Comparison of ENCODE assay signal across 15 mouse cellular contexts in the genomic region with DNA sequence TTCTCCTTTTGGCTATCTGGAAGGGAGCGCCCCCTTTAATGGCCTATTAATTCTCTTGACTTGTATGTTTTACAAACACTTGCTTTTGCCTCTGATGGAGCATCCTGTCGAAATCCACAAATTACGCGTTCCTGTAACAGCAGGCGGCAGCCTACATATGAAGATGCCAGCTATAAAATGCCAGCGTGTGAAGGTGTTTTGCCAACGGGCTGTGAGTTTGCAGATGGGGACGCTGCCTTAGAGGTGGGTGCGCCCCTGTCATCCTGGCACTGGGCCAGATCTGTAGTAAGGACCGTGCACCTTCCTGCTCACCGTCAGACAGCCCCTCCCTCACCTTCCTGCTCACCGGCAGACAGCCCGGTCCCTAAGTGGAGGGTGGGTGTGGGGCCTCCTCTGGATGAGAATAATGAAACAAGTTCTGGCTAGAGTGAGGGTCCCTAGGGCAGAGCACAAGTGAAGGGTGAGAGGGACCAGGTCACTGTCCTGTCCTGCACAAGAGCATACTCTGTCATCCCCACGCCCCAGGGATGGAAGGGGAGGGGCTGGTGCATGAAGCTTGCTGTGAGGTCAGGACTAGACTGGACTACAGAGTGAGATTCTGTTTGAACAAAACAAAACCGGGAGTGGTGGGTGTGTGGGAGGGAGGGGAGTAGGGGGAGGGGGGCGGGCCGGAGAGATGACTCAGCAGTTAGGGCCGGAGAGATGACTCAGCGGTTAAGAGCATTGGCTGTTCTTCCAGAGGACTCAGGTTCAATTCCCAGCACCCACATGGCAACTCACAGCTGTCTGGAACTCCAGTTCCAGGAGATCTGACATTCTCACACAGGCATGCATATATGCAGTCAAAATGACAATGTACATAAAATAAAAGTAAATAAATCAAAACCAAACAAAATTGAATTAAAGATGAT. TPM values are rescaled to one million over a fixed set of nuclear protein-coding genes. Genes with fewer than 3 reads are reported as not detected.
DNase-seq lines count a peak whose midpoint lies in the region; ATAC-seq and TF ChIP-seq lines count a peak whose summit lies in the region.
"Had no signal": no experiment of that assay in that cellular context is flagged by ENCODE, and none has a peak within 500 bp of the region (broad histone marks: within the 10 kb centered on the region; RNA-seq: fewer than 3 reads in every experiment).

No protein-coding gene starts in this region.

- TF ChIP-seq POLR2A in ES-Bruce4 (IDR thresholded peaks at IDR 0.05; ENCODE audit: insufficient read depth, low read length) = no peak
- TF ChIP-seq POLR2A in brain, embryonic 14.5 days (IDR thresholded peaks at IDR 0.05; ENCODE audit: borderline replicate concordance, extremely low read depth, insufficient read depth, insufficient read length, poor library complexity, severe bottlenecking) = no peak

- no peak for TF ChIP-seq CTCF in ES-Bruce4 (IDR thresholded peaks at IDR 0.05; ENCODE audit: low read depth, low read length)
- no peak for TF ChIP-seq CTCF in brain, embryonic 14.5 days (IDR thresholded peaks at IDR 0.05; ENCODE audit: borderline replicate concordance, extremely low read depth, insufficient read depth, insufficient read length)

- peaks cover 18% of the 10 kb centered on the region for H3K4me1 ChIP-seq in hindbrain, embryonic 10.5 days (replicated peaks)
- H3K4me1 ChIP-seq in hindbrain, embryonic 11.5 days (replicated peaks; ENCODE audit: control insufficient read depth, insufficient read depth, low read length) = no peaks in the 10 kb centered on the region
- H3K4me1 ChIP-seq in lung, embryonic 15.5 days = peaks cover 5% of the 10 kb centered on the region; the same call in 1 of the 2 replicates
- H3K4me1 ChIP-seq in ES-Bruce4 (ENCODE audit: control insufficient read depth, insufficient read depth, low read length) = peaks cover 8% of the 10 kb centered on the region
- H3K4me1 ChIP-seq: midbrain, embryonic 15.5 days had no signal

- no peaks in the 10 kb centered on the region for H3K9me3 ChIP-seq in hindbrain, embryonic 10.5 days
- H3K9me3 ChIP-seq in hindbrain, embryonic 11.5 days (ENCODE audit: control insufficient read depth, low read length) = no peaks in the 10 kb centered on the region
- no peaks in the 10 kb centered on the region for H3K9me3 ChIP-seq in lung, embryonic 15.5 days
- no peaks in the 10 kb centered on the region for H3K9me3 ChIP-seq in ES-Bruce4 (replicated peaks; ENCODE audit: control insufficient read depth, insufficient read depth, low read length, poor library complexity, severe bottlenecking)
- H3K9me3 ChIP-seq: midbrain, embryonic 15.5 days had no signal

- 81% methylated on average over 19 of the region's 19 CpGs for WGBS in hindbrain, embryonic 10.5 days
- 78% methylated on average over 19 of the region's 19 CpGs for WGBS in hindbrain, embryonic 11.5 days
- 54% methylated on average over 19 of the region's 19 CpGs for WGBS in lung, embryonic 15.5 days

- H3K27me3 ChIP-seq in hindbrain, embryonic 10.5 days (ENCODE audit: insufficient read depth, poor library complexity, severe bottlenecking) = 0 out of 2 replicates have a peak, but pooled peaks cover 6% of the 10 kb centered on the region
- H3K27me3 ChIP-seq in hindbrain, embryonic 11.5 days (ENCODE audit: control insufficient read depth, insufficient read depth, low read length) = no peaks in the 10 kb centered on the region
- H3K27me3 ChIP-seq in lung, embryonic 15.5 days = 0 out of 2 replicates have a peak, but pooled peaks cover 4% of the 10 kb centered on the region
- H3K27me3 ChIP-seq in ES-Bruce4 (ENCODE audit: control insufficient read depth, insufficient read depth, low read length, poor library complexity, severe bottlenecking) = no peaks in the 10 kb centered on the region
- H3K27me3 ChIP-seq: midbrain, embryonic 15.5 days had no signal

- H3K9ac ChIP-seq in hindbrain, embryonic 11.5 days (ENCODE audit: low read depth, low read length) = no peak overlapping the region
- no peak overlapping the region for H3K9ac ChIP-seq in lung, embryonic 15.5 days
- no peak overlapping the region for H3K9ac ChIP-seq in ES-Bruce4 (ENCODE audit: low read depth, poor library complexity, severe bottlenecking)
- H3K9ac ChIP-seq: midbrain, embryonic 15.5 days had no signal

- H3K27ac ChIP-seq in hindbrain, embryonic 10.5 days = peak overlapping the region; percentile 13; the same call in 1 of the 2 replicates
- H3K27ac ChIP-seq in hindbrain, embryonic 11.5 days (ENCODE audit: low read depth, low read length) = no peak overlapping the region
- no peak overlapping the region for H3K27ac ChIP-seq in lung, embryonic 15.5 days
- H3K27ac ChIP-seq in ES-Bruce4 (ENCODE audit: insufficient read depth, low read length) = peak overlapping the region; percentile 73
- H3K27ac ChIP-seq: midbrain, embryonic 15.5 days had no signal

- no peak for ATAC-seq in hindbrain, embryonic 11.5 days (ENCODE audit: low FRiP score)
- ATAC-seq in lung, embryonic 15.5 days (ENCODE audit: borderline replicate concordance, extremely low read depth, low FRiP score, low TSS enrichment) = peak; percentile 58; the same call in 1 of the 2 replicates
- ATAC-seq: intestine, embryonic 16.5 days; midbrain, embryonic 15.5 days had no signal

- no peak for DNase-seq in hindbrain, embryonic 10.5 days (ENCODE audit: low spot score)
- no peak for DNase-seq in hindbrain, embryonic 11.5 days (ENCODE audit: low spot score)
- DNase-seq in lung, postnatal 25 days (ENCODE audit: low spot score) = no peak
- DNase-seq in brain, embryonic 14.5 days (ENCODE audit: low read depth) = peak; percentile 45
- no peak for DNase-seq in spleen, postnatal 36 days (ENCODE audit: low spot score in 2 of 2)
- no peak for DNase-seq in embryo, embryonic 10 days (ENCODE audit: low spot score)
- DNase-seq: heart, adult 11 months; heart, postnatal 14 days; lung, postnatal 14 days; thymus, adult 2 months had no signal

- peak; percentile 43; the same call in 1 of the 2 replicates for TF ChIP-seq EP300 in ES-Bruce4 (IDR thresholded peaks at IDR 0.05; ENCODE audit: insufficient read depth, low read depth, low read length)

- no peak overlapping the region for H3K4me2 ChIP-seq in hindbrain, embryonic 11.5 days (replicated peaks; ENCODE audit: low read depth, low read length)
- H3K4me2 ChIP-seq in lung, embryonic 15.5 days = peak overlapping the region; percentile 17
- H3K4me2 ChIP-seq: midbrain, embryonic 15.5 days had no signal

- H3K4me3 ChIP-seq in hindbrain, embryonic 10.5 days = no peak overlapping the region
- H3K4me3 ChIP-seq in hindbrain, embryonic 11.5 days (ENCODE audit: low read depth, low read length) = no peak overlapping the region
- no peak overlapping the region for H3K4me3 ChIP-seq in lung, embryonic 15.5 days
- no peak overlapping the region for H3K4me3 ChIP-seq in ES-Bruce4 (ENCODE audit: low read depth, low read length)
- H3K4me3 ChIP-seq: erythroblast, embryonic 14.5 days; midbrain, embryonic 15.5 days had no signal

- H3K36me3 ChIP-seq in hindbrain, embryonic 10.5 days = no peaks in the 10 kb centered on the region
- H3K36me3 ChIP-seq in hindbrain, embryonic 11.5 days (ENCODE audit: control insufficient read depth, insufficient read depth, low read length) = no peaks in the 10 kb centered on the region
- no peaks in the 10 kb centered on the region for H3K36me3 ChIP-seq in lung, embryonic 15.5 days
- H3K36me3 ChIP-seq in ES-Bruce4 (ENCODE audit: control insufficient read depth, insufficient read depth, low read length, poor library complexity, severe bottlenecking) = no peaks in the 10 kb centered on the region
- H3K36me3 ChIP-seq: midbrain, embryonic 15.5 days had no signal

RNA-seq across cellular contexts. Expression of a gene that starts 24.9 kb away (rescaled TPM):
- 6.3 and 12.8 TPM in 2 replicates for polyA plus RNA-seq in hindbrain, embryonic 10.5 days (2016; fragmentation: Nextera tagmentation; extraction: Ambion mirVana)
- 5.7 and 6.6 TPM in 2 replicates for polyA plus RNA-seq in hindbrain, embryonic 11.5 days (2014; fragmentation: Nextera tagmentation; extraction: Ambion mirVana)
- polyA plus RNA-seq in lung, embryonic 15.5 days (2015; fragmentation: Nextera tagmentation; extraction: Ambion mirVana) = 0.35 and 0.69 TPM in 2 replicates
- polyA plus RNA-seq in ES-Bruce4 (2011; ENCODE audit: insufficient read depth, insufficient read length, low read depth, missing spikeins) = 9.3 and 10.2 TPM in 2 replicates
- 95.1 and 98.4 TPM in 2 replicates for polyA plus RNA-seq in brain, embryonic 14.5 days (2012; rRNA removed)
- polyA plus RNA-seq: erythroblast, embryonic 14.5 days had no signal

RNA-seq across cellular contexts. Expression of a gene that starts 40.9 kb away (rescaled TPM):
- 818 and 839 TPM in 2 replicates for polyA plus RNA-seq in hindbrain, embryonic 10.5 days (2016; fragmentation: Nextera tagmentation; extraction: Ambion mirVana)
- 935 and 944 TPM in 2 replicates for polyA plus RNA-seq in hindbrain, embryonic 11.5 days (2014; fragmentation: Nextera tagmentation; extraction: Ambion mirVana)
- polyA plus RNA-seq in lung, embryonic 15.5 days (2015; fragmentation: Nextera tagmentation; extraction: Ambion mirVana) = 857 and 876 TPM in 2 replicates
- 414 and 425 TPM in 2 replicates for polyA plus RNA-seq in ES-Bruce4 (2011; ENCODE audit: insufficient read depth, insufficient read length, low read depth, missing spikeins)
- 599 and 784 TPM in 2 replicates for polyA plus RNA-seq in brain, embryonic 14.5 days (2012; rRNA removed)

RNA-seq across cellular contexts. Expression of a gene that starts 41.5 kb away (rescaled TPM):
- 25.6 and 27.5 TPM in 2 replicates for polyA plus RNA-seq in hindbrain, embryonic 10.5 days (2016; fragmentation: Nextera tagmentation; extraction: Ambion mirVana)
- 37.0 and 38.6 TPM in 2 replicates for polyA plus RNA-seq in hindbrain, embryonic 11.5 days (2014; fragmentation: Nextera tagmentation; extraction: Ambion mirVana)
- polyA plus RNA-seq in lung, embryonic 15.5 days (2015; fragmentation: Nextera tagmentation; extraction: Ambion mirVana) = 30.3 and 30.5 TPM in 2 replicates
- 14.6 and 15.1 TPM in 2 replicates for polyA plus RNA-seq in ES-Bruce4 (2011; ENCODE audit: insufficient read depth, insufficient read length, low read depth, missing spikeins)
- 36.4 and 40.6 TPM in 2 replicates for polyA plus RNA-seq in brain, embryonic 14.5 days (2012; rRNA removed)

RNA-seq across cellular contexts. Expression of a gene that starts 50.5 kb away (rescaled TPM):
- 93.4 and 96.9 TPM in 2 replicates for polyA plus RNA-seq in hindbrain, embryonic 10.5 days (2016; fragmentation: Nextera tagmentation; extraction: Ambion mirVana)
- polyA plus RNA-seq in hindbrain, embryonic 11.5 days (2014; fragmentation: Nextera tagmentation; extraction: Ambion mirVana) = 88.8 and 91.3 TPM in 2 replicates
- 64.2 and 65.7 TPM in 2 replicates for polyA plus RNA-seq in lung, embryonic 15.5 days (2015; fragmentation: Nextera tagmentation; extraction: Ambion mirVana)
- 45.6 and 49.0 TPM in 2 replicates for polyA plus RNA-seq in ES-Bruce4 (2011; ENCODE audit: insufficient read depth, insufficient read length, low read depth, missing spikeins)
- polyA plus RNA-seq in brain, embryonic 14.5 days (2012; rRNA removed) = 34.9 and 44.1 TPM in 2 replicates

RNA-seq across cellular contexts. Expression of a gene that starts 50.7 kb away (rescaled TPM):
- polyA plus RNA-seq in hindbrain, embryonic 10.5 days (2016; fragmentation: Nextera tagmentation; extraction: Ambion mirVana) = 61.4 and 62.3 TPM in 2 replicates
- 61.6 and 70.6 TPM in 2 replicates for polyA plus RNA-seq in hindbrain, embryonic 11.5 days (2014; fragmentation: Nextera tagmentation; extraction: Ambion mirVana)
- polyA plus RNA-seq in lung, embryonic 15.5 days (2015; fragmentation: Nextera tagmentation; extraction: Ambion mirVana) = 61.3 and 61.9 TPM in 2 replicates
- polyA plus RNA-seq in ES-Bruce4 (2011; ENCODE audit: insufficient read depth, insufficient read length, low read depth, missing spikeins) = 27.5 TPM in 2 replicates
- 44.6 and 67.6 TPM in 2 replicates for polyA plus RNA-seq in brain, embryonic 14.5 days (2012; rRNA removed)

Comparison
In these comparisons a context has a peak if more than half of its experiments do, and no peak if none do; other contexts are left out.
1. H3K27ac ChIP-seq: peak in hindbrain, embryonic 10.5 days (single experiment) and ES-Bruce4 (single experiment); none in hindbrain, embryonic 11.5 days (single experiment) and lung, embryonic 15.5 days (single experiment).